Mouse (Mus musculus) megakaryocyte-erythroid progenitor cell, adult 5-6 weeks (primary cell): ENCODE measurements around the gene Trim16. TPM values are rescaled to one million over a fixed set of nuclear protein-coding genes. Genes with fewer than 3 reads are reported as not detected.

ENCODE experiments used
- ATAC-seq: replicated peaks from 2 replicates; pipeline ENCODE4 v1.8.0; 2016; ENCODE audit warnings: mild to moderate bottlenecking, inconsistent platforms; ENCODE audit not compliant: severe bottlenecking, poor library complexity, low FRiP score, low TSS enrichment
- total RNA-seq, 2 experiments: library from RNA; stranded (forward) in 1 of 2; stranded (reverse) in 1 of 2; fragments of 200-1000, 215-1000 nt in 1 of 2; fragments of >200 nt in 1 of 2; fragmentation: Nextera tagmentation in 1 of 2; gene quantifications; 2 replicates each; pipeline ENCODE4 v1.2.3; 2014 to 2017

Gene Trim16
- total RNA-seq, 2 experiments from 2014 or later: 5.5 to 7.5 TPM

DNA sequence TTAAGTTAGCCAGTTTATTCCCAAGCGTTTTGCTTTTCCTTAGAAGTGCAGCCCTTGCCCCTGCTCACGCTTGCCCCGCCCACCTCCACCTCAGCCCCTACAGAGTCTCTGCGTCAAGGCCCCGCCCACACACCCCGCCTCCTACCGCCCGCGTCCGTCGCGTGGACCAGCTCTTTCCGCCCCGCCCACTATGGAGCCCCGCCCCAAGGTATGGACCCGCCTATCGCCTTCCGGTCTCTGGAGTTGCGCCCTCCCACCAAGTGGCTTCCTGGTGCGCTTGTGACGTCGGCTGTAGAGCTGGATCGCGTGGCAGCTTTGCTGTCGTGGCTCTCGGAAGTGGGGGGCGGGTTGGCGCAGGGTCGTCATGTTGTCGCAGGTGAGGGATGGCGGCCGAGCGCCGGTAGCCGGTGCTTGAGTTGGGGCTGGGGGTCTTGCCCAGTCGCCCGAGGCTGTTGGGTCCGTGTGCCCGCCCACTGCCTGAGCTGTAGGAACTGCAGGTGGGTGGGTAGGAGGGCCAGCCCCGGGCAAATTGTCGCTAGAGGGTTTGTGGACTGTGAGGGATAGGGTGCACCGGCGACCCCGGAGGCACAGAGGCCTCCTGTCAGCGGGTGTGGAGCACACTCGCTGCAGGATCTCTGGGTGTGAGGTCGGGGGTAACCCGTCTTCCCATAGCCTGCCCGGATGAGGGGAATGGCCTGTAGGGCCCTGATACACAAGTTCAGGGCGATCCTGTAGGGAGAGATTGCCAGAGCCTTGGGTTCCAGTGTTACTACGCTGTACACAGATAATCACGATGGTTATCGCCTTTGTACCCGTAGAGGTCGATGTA lies 59.4 kb downstream of the Trim16 start, which contains the start of gene Tvp23b:
Tvp23b (plus strand) TSS at position 236 of the 829 bp plus-strand sequence.
- peak; percentile 93 for ATAC-seq

DNA sequence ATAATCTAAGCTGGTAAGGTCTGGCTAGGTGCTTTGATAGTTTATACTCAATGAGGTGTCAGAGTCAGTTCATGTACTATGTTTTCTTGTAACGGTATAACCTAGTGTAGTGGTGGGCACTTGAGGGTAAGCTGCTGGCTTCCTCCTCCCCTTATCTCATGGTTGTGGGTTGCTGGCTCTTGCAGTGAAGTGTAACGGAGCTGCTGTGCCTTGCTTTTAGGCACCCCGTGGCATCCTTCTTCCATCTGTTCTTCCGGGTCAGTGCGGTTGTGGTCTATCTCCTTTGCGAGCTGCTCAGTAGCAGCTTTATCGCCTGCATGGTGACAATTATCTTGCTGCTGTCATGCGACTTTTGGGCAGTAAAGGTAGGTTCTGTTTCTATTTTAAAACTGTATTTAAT lies 63.4 kb downstream of the Trim16 start:
- ATAC-seq: peak; percentile 56

DNA sequence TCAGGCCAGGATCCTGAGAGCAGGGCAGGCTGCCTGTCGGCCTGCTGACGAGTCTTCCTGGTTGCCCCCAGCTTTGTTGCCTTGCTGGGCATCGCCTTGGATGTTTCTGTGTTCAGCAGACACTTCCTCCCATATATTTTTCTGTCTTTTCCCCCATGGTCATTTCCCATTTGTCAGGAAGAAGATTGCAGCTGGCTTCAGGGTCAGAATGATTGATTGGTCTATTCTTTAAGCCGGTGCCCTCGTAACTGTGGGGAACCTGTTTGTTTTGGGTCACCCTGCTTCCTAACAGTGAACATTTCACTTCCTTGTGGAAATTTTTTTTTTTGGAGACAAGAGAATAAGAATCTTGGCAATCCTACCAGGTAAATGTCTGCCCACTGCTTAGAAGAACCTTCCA lies 65.3 kb downstream of the Trim16 start:
- ATAC-seq: no peak

DNA sequence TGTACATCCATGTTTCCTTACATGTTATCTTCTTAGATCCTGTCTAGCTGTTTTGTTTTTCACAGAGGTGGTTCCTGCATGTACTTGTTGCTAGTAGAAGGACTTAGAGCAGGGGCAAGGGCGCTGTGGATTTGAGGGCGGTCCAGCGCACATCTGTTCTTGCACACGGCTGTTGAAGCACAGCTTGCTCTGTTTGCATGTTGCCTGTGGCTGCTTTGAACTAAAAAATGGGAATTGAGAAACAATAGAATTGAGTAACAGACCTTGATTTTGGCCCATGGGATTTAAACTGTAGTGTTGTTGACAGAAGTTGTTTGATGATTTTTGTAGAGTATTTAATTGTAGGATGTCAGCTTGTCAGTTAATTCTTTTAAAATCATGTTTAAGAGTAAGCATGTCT lies 70.8 kb downstream of the Trim16 start:
- no peak for ATAC-seq

DNA sequence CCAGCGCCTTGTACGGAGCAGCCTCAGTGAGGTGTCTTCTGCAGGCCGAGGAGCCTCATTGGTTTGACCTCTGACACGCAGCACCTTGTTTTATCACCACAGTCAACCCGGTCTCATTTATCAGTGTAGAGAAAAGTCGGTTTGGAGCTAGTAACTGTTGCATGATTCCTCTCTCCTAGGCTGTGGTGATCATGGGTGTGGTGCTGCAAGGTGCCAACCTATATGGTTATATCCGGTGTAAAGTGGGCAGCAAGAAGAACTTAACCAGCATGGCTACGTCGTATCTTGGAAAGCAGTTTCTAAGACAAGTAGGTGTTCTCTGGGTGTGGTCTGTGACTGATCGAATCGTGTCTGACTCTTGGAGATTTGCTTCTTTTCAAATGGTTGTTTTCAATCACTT lies 71.7 kb downstream of the Trim16 start:
- ATAC-seq: peak; percentile 66

Other genes starting within 250 kb of the Trim16 start
- 31.3 and 45.4 TPM in 2 replicates for gene Trpv2, start 245.7 kb upstream of the Trim16 start, total RNA-seq (2014; fragmentation: Nextera tagmentation)
- gene Trpv2, start 245.7 kb upstream of the Trim16 start, total RNA-seq (2017): 12.2 and 25.6 TPM in 2 replicates
- gene Lrrc75a, start 171.7 kb upstream of the Trim16 start, total RNA-seq (2014; fragmentation: Nextera tagmentation): 2.1 and 3.1 TPM in 2 replicates
- gene Lrrc75a, start 171.7 kb upstream of the Trim16 start, total RNA-seq (2017): 0.99 and 1.8 TPM in 2 replicates
- 16.4 and 29.7 TPM in 2 replicates for gene Mmgt2, start 171.6 kb upstream of the Trim16 start, total RNA-seq (2014; fragmentation: Nextera tagmentation)
- 9.1 and 14.8 TPM in 2 replicates for gene Mmgt2, start 171.6 kb upstream of the Trim16 start, total RNA-seq (2017)
- 0.13 and 0.67 TPM in 2 replicates for gene Zfp287, start 88.3 kb upstream of the Trim16 start, total RNA-seq (2014; fragmentation: Nextera tagmentation)
- gene Zfp287, start 88.3 kb upstream of the Trim16 start, total RNA-seq (2017): 0.88 TPM in 1 of 2 replicates, not detected in the other
- not detected in 2 replicates for gene Gm10428, start 67.1 kb upstream of the Trim16 start, total RNA-seq (2014; fragmentation: Nextera tagmentation)
- not detected in 2 replicates for gene Gm10428, start 67.1 kb upstream of the Trim16 start, total RNA-seq (2017)
- 1.8 and 2.6 TPM in 2 replicates for gene Zfp286, start 30.8 kb upstream of the Trim16 start, total RNA-seq (2014; fragmentation: Nextera tagmentation)
- 0.57 TPM in 1 of 2 replicates, not detected in the other for gene Zfp286, start 30.8 kb upstream of the Trim16 start, total RNA-seq (2017)
- 2.4 TPM in 1 of 2 replicates, not detected in the other for gene Fbxw10, start 26.8 kb downstream of the Trim16 start, total RNA-seq (2014; fragmentation: Nextera tagmentation)
- 0.91 and 2.3 TPM in 2 replicates for gene Fbxw10, start 26.8 kb downstream of the Trim16 start, total RNA-seq (2017)
- 25.3 and 32.2 TPM in 2 replicates for gene Tvp23b, start 59.2 kb downstream of the Trim16 start, total RNA-seq (2014; fragmentation: Nextera tagmentation)
- gene Tvp23b, start 59.2 kb downstream of the Trim16 start, total RNA-seq (2017): 47.2 and 68.9 TPM in 2 replicates
- not detected in 2 replicates for gene Cdrt4, start 131.0 kb downstream of the Trim16 start, total RNA-seq (2014; fragmentation: Nextera tagmentation)
- not detected in 2 replicates for gene Cdrt4, start 131.0 kb downstream of the Trim16 start, total RNA-seq (2017)
- not detected in 2 replicates for gene Tekt3, start 241.4 kb downstream of the Trim16 start, total RNA-seq (2014; fragmentation: Nextera tagmentation)
- not detected in 2 replicates for gene Tekt3, start 241.4 kb downstream of the Trim16 start, total RNA-seq (2017)